Mouse (Mus musculus): ENCODE measurements at regions not wholly inside any gene's neighbourhood (a gene's known extent, or its start where the extent isn't known, plus 50 kb on each side); places are given as distances from the start of the nearest gene placed in this dataset.

- no peak for TF ChIP-seq CEBPB (IDR thresholded peaks at IDR 0.05; ENCODE audit: low read depth)
- TF ChIP-seq MYOD1 (IDR thresholded peaks at IDR 0.05; ENCODE audit: control insufficient read depth, insufficient read length, low read depth), result no peak
- no peak for TF ChIP-seq MYOG (IDR thresholded peaks at IDR 0.05; ENCODE audit: control insufficient read depth, extremely low read depth, insufficient read length)
- no peak for TF ChIP-seq CTCF (IDR thresholded peaks at IDR 0.05; ENCODE audit: control insufficient read depth, insufficient read depth, insufficient read length)
Measured at GRCm38 (mm10) chr17:44350201-44350948, 162.0 kb downstream of the Clic5 start.
